Mouse (Mus musculus) heart, postnatal 0 days (tissue): Measurements from ENCODE around the gene Baz2a. TPM values are rescaled to one million over a fixed set of nuclear protein-coding genes. Genes with fewer than 3 reads are reported as not detected.

Experiments
- ATAC-seq: fragments of 200-750 bp; cut with Nextera tagmentation; 2 replicates; pipeline ENCODE4 v1.8.0; 2017; ENCODE audit warnings: low read depth, moderate number of reproducible peaks, moderate library complexity; ENCODE audit not compliant: insufficient read depth
- DNase-seq: peaks from one replicate; pipeline ENCODE4 v3.0.0-alpha.2; 2016; ENCODE audit warnings: low spot score
- H3K27ac ChIP-seq: fragments of 300-500 bp; sonication (generic); 2 replicates; pipeline ENCODE4 v1.5.1; 2014; ENCODE audit warnings: low read depth, mild to moderate bottlenecking
- H3K27me3 ChIP-seq: fragments of 300-500 bp; sonication (generic); 2 replicates; pipeline ENCODE4 v1.6.1; 2014; ENCODE audit warnings: low read length, mixed read lengths; ENCODE audit not compliant: control insufficient read depth, insufficient read depth
- H3K36me3 ChIP-seq: fragments of 300-500 bp; sonication (generic); replicated peaks from 2 replicates; pipeline ENCODE4 v1.6.1; 2014; ENCODE audit warnings: low read length, mixed read lengths; ENCODE audit not compliant: control insufficient read depth, insufficient read depth
- H3K4me1 ChIP-seq: fragments of 300-500 bp; sonication (generic); 2 replicates; pipeline ENCODE4 v1.6.1; 2014; ENCODE audit warnings: antibody characterized with exemption; ENCODE audit not compliant: control insufficient read depth, insufficient read depth
- H3K4me2 ChIP-seq: fragments of 300-500 bp; sonication (generic); 2 replicates; pipeline ENCODE4 v1.6.1; 2014; ENCODE audit warnings: low read depth, mild to moderate bottlenecking, low read length, moderate library complexity
- H3K4me3 ChIP-seq: fragments of 300-500 bp; sonication (generic); 2 replicates; pipeline ENCODE4 v1.5.1; 2014; ENCODE audit warnings: low read depth, low read length
- H3K9ac ChIP-seq: fragments of 300-500 bp; sonication (generic); replicated peaks from 2 replicates; pipeline ENCODE4 v1.6.1; 2014; ENCODE audit warnings: low read depth, low read length, mixed read lengths
- H3K9me3 ChIP-seq: fragments of 300-500 bp; sonication (generic); replicated peaks from 2 replicates; pipeline ENCODE4 v1.6.1; 2016; ENCODE audit warnings: low read length; ENCODE audit not compliant: control insufficient read depth
- CTCF ChIP-seq: IDR thresholded peaks from 2 replicates; pipeline ENCODE4 v1.5.1; 2016; ENCODE audit warnings: antibody characterized with exemption, control low read depth, low read depth
- EP300 ChIP-seq: IDR thresholded peaks from 2 replicates; pipeline ENCODE4 v1.6.1; 2016; ENCODE audit warnings: antibody characterized with exemption, low read depth
- WGBS: fragments of 180-500 bp; shearing (Covaris S2); extraction: QIAGEN DNeasy Blood & Tissue Kit; methylation state at CpG from one replicate; pipeline ENCODE4 v1.1.7; 2014; 5-methylcytosine and 5-hydroxymethylcytosine counted together
- polyA plus RNA-seq: library from polyadenylated mRNA; unstranded; fragments of >200 nt; fragmentation: Nextera tagmentation; extraction: Ambion mirVana; gene quantifications from 2 replicates; pipeline ENCODE4 v1.2.1, GENCODE M21; 2015
- total RNA-seq: library from RNA; depleted of rRNA; stranded (reverse); fragments of >200 nt; gene quantifications from 2 replicates; pipeline ENCODE4 v1.2.3, GENCODE M21; 2014; ENCODE audit warnings: low replicate concordance; rRNA removed

The Baz2a gene
- 15.8 and 16.7 TPM in 2 replicates for total RNA-seq
- polyA plus RNA-seq, result 7.2 and 7.7 TPM in 2 replicates

DNA sequence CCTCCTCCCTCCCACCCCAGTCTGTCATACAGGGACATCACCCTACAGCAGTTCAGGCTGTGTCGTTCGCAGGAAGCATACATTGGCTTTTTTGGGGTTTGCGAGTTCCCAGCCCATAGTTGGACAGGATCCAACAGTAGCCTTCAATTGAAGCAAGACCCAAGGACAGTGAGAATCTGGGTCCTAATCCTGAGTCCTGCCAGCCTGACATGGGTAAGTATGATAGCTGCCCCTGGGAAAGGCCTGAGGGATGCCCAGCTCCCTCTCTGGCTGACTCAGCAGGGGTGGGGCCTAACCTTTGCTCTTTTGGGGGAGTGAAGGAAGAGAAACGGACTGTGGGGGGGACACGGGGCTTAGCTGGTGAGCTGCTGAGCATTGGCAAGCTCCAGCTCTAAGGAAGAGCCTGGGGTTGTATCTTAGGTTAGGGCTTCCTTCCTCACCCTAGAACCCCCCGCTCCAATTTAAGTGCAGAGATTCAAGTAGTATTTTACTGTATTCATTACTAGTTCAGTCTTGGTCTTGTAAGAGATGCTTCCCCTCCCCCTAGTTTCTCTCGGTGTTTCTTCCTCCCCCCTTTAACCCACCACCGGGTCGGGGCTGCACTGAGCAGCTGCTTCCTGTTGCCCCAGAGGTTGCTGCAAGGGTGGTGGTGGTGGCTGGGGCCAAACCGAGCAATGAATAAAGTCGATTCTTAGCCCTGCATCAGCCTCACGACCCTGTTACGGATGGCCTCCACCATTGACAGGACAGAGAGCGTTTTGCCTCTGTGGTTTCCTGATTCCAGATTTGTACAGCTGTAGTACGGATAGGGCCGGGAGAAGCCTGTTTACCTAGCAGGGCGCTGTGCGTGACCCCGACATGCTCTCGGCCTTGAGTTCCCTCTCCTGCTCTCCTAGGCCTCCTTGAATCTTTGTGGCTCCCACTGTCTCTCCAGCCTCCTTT lies at the start of gene Baz2a:
TSS of gene Baz2a (plus strand) at position 14 of the 942 bp plus-strand sequence.
- DNase-seq (peak; percentile 53), ATAC-seq (no peak; the same call in 1 of the 2 replicates)
- H3K36me3 ChIP-seq, result peaks cover 38% of the 10 kb centered on the region
- under 1% methylated on average over 20 of the region's 20 CpGs for WGBS
- peak within 1 kb of the TSS; percentile 98 for H3K27ac ChIP-seq
- no peaks in the 10 kb centered on the region for H3K9me3 ChIP-seq
- peak within 1 kb of the TSS; percentile 85 for H3K4me3 ChIP-seq
- H3K4me2 ChIP-seq, result peak within 1 kb of the TSS; percentile 90
- H3K27me3 ChIP-seq, result no peaks in the 10 kb centered on the region
- TF ChIP-seq CTCF (no peak), EP300 (no peak)
- peaks cover 32% of the 10 kb centered on the region for H3K4me1 ChIP-seq
- peak within 1 kb of the TSS; percentile 88 for H3K9ac ChIP-seq

DNA sequence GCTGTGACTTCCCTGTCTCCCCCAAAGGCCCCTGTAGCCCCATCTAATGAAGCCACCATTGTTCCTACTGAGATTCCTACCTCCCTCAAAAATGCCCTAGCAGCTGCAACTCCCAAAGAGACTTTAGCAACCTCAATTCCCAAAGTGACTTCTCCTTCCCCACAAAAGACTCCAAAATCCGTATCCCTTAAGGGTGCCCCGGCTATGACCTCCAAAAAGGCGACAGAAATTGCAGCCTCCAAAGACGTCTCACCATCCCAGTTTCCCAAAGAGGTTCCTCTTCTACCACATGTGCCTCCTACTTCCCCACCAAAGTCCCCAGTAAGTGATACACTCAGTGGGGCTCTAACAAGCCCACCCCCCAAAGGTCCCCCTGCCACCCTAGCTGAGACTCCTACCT lies 49.7 kb upstream of the Baz2a start:
- no peak overlapping the region for H3K4me2 ChIP-seq
- TF ChIP-seq EP300 (no peak), CTCF (no peak)
- H3K4me1 ChIP-seq, result peaks cover 30% of the 10 kb centered on the region
- H3K36me3 ChIP-seq, result peaks cover 67% of the 10 kb centered on the region
- no peak overlapping the region for H3K4me3 ChIP-seq
- H3K9me3 ChIP-seq, result no peaks in the 10 kb centered on the region
- 71% methylated on average over 4 of the region's 4 CpGs for WGBS
- ATAC-seq (no peak), DNase-seq (no peak)
- no peak overlapping the region for H3K27ac ChIP-seq
- no peak overlapping the region for H3K9ac ChIP-seq
- H3K27me3 ChIP-seq, result no peaks in the 10 kb centered on the region

GRCm38 (mm10) chr10:128042466-128042865 lies 48.9 kb upstream of the Baz2a start:
- Histone ChIP-seq H3K4me3 (no peak overlapping the region), H3K4me1 (peaks cover 29% of the 10 kb centered on the region), H3K27ac (no peak overlapping the region), H3K9me3 (no peaks in the 10 kb centered on the region), H3K4me2 (no peak overlapping the region), H3K27me3 (no peaks in the 10 kb centered on the region), H3K9ac (no peak overlapping the region), H3K36me3 (peaks cover 73% of the 10 kb centered on the region)
- 77% methylated on average over 3 of the region's 3 CpGs for WGBS
- ATAC-seq (no peak), DNase-seq (no peak)
- no peak for TF ChIP-seq CTCF
- TF ChIP-seq EP300, result no peak

GRCm38 (mm10) chr10:128043041-128043835 lies 48.1 kb upstream of the Baz2a start:
- TF ChIP-seq EP300, result no peak
- no peak for TF ChIP-seq CTCF
- H3K4me3 ChIP-seq, result no peak overlapping the region
- peaks cover 23% of the 10 kb centered on the region for H3K4me1 ChIP-seq
- WGBS, result 47% methylated on average over 3 of the region's 3 CpGs
- peaks cover 78% of the 10 kb centered on the region for H3K36me3 ChIP-seq
- no peak overlapping the region for H3K4me2 ChIP-seq
- ATAC-seq (no peak), DNase-seq (no peak)
- H3K9me3 ChIP-seq, result no peaks in the 10 kb centered on the region
- H3K9ac ChIP-seq, result no peak overlapping the region; the same call in 1 of the 2 replicates
- no peaks in the 10 kb centered on the region for H3K27me3 ChIP-seq
- H3K27ac ChIP-seq, result peak overlapping the region; percentile 56

DNA sequence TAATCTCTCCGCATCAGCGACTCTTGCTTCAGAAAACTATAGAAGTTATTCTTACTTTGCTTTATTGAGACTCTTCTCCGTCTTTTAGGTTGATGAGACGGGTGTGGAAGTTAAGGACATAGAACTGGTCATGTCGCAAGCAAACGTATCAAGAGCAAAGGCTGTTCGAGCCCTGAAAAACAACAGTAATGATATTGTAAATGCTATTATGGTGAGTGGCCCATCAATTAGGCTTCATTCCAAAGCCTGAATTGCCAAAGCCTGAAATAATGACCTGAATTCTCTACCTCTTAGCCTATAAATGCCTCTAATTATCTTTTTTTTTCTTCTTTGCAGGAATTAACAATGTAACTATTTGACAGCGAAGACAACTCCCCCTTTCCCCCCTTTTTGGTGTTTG lies 43.2 kb upstream of the Baz2a start:
- Histone ChIP-seq H3K9ac (no peak overlapping the region), H3K4me2 (no peak overlapping the region), H3K27me3 (no peaks in the 10 kb centered on the region), H3K36me3 (peaks cover 75% of the 10 kb centered on the region), H3K27ac (no peak overlapping the region), H3K4me3 (no peak overlapping the region), H3K4me1 (0 out of 2 replicates have a peak, but pooled peaks cover 10% of the 10 kb centered on the region), H3K9me3 (no peaks in the 10 kb centered on the region)
- TF ChIP-seq CTCF, result no peak
- no peak for TF ChIP-seq EP300
- ATAC-seq (no peak), DNase-seq (no peak)
- WGBS, result 94% methylated on average over 8 of the region's 8 CpGs
